In genomic region chr1:22629011-22629410, GRCm38 (mm10) we compare ENCODE assay signal across 26 mouse cellular contexts.
DNase-seq lines count a peak whose midpoint lies in the region; ATAC-seq and TF ChIP-seq lines count a peak whose summit lies in the region.
"Had no signal": no experiment of that assay in that cellular context is flagged by ENCODE, and none has a peak within 500 bp of the region (broad histone marks: within the 10 kb centered on the region; RNA-seq: fewer than 3 reads in every experiment).

No protein-coding gene starts in this region.

- peak; percentile 20; the same call in 1 of the 2 replicates for ATAC-seq in forebrain, embryonic 14.5 days
- no peak for ATAC-seq in forebrain, postnatal 0 days
- peak; percentile 56 for ATAC-seq in midbrain, embryonic 13.5 days
- no peak for ATAC-seq in midbrain, embryonic 11.5 days (ENCODE audit: low FRiP score)
- peak; percentile 43 for ATAC-seq in midbrain, embryonic 16.5 days
- ATAC-seq: activated CD4-positive, CD25-positive, alpha-beta regulatory T cell, adult 4 months; CD4-positive, CD25-positive, alpha-beta regulatory T cell, adult 4 months; forebrain, embryonic 15.5 days; Patski had no signal

- no peak overlapping the region for H3K4me2 ChIP-seq in forebrain, embryonic 14.5 days (ENCODE audit: low read length)
- no peak overlapping the region for H3K4me2 ChIP-seq in forebrain, postnatal 0 days (ENCODE audit: low read depth)
- no peak overlapping the region for H3K4me2 ChIP-seq in midbrain, embryonic 13.5 days (replicated peaks)
- H3K4me2 ChIP-seq in midbrain, embryonic 11.5 days, result no peak overlapping the region
- no peak overlapping the region for H3K4me2 ChIP-seq in midbrain, embryonic 16.5 days (ENCODE audit: low read length)
- H3K4me2 ChIP-seq: embryonic facial prominence, embryonic 13.5 days; embryonic facial prominence, embryonic 15.5 days; forebrain, embryonic 15.5 days had no signal

- TF ChIP-seq POLR2A in cerebellum, adult 2 months (IDR thresholded peaks at IDR 0.05; ENCODE audit: borderline replicate concordance, insufficient read depth, low read length), result no peak

- no peak overlapping the region for H3K4me3 ChIP-seq in cerebellum, adult 2 months (replicated peaks; ENCODE audit: insufficient read depth, low read depth, low read length)
- H3K4me3 ChIP-seq in forebrain, embryonic 14.5 days (ENCODE audit: low read depth, low read length), result no peak overlapping the region
- no peak overlapping the region for H3K4me3 ChIP-seq in forebrain, postnatal 0 days (ENCODE audit: low read depth, low read length)
- H3K4me3 ChIP-seq in midbrain, embryonic 13.5 days (replicated peaks), result no peak overlapping the region
- no peak overlapping the region for H3K4me3 ChIP-seq in midbrain, embryonic 11.5 days (ENCODE audit: low read depth, low read length)
- H3K4me3 ChIP-seq in midbrain, embryonic 16.5 days (ENCODE audit: low read depth, low read length), result no peak overlapping the region
- H3K4me3 ChIP-seq in midbrain, embryonic 10.5 days, result no peak overlapping the region
- H3K4me3 ChIP-seq: embryonic facial prominence, embryonic 13.5 days; embryonic facial prominence, embryonic 15.5 days; erythroblast, embryonic 14.5 days; forebrain, embryonic 15.5 days had no signal

- peak overlapping the region; percentile 67; the same call in 1 of the 2 replicates for H3K27ac ChIP-seq in cerebellum, adult 2 months (ENCODE audit: insufficient read depth, low read length)
- H3K27ac ChIP-seq in forebrain, embryonic 14.5 days (ENCODE audit: low read depth, low read length), result no peak overlapping the region
- H3K27ac ChIP-seq in forebrain, postnatal 0 days (ENCODE audit: low read depth, low read length), result no peak overlapping the region
- H3K27ac ChIP-seq in midbrain, embryonic 13.5 days, result no peak overlapping the region
- H3K27ac ChIP-seq in midbrain, embryonic 11.5 days (ENCODE audit: low read depth, low read length), result no peak overlapping the region
- H3K27ac ChIP-seq in midbrain, embryonic 16.5 days (ENCODE audit: low read length), result no peak overlapping the region
- no peak overlapping the region for H3K27ac ChIP-seq in midbrain, embryonic 10.5 days (replicated peaks)
- H3K27ac ChIP-seq: embryonic facial prominence, embryonic 13.5 days; embryonic facial prominence, embryonic 15.5 days; forebrain, embryonic 15.5 days had no signal

- no peaks in the 10 kb centered on the region for H3K27me3 ChIP-seq in cerebellum, adult 2 months (ENCODE audit: control insufficient read depth, insufficient read depth, low read length)
- no peaks in the 10 kb centered on the region for H3K27me3 ChIP-seq in forebrain, embryonic 14.5 days (replicated peaks; ENCODE audit: control insufficient read depth, insufficient read depth, low read length)
- no peaks in the 10 kb centered on the region for H3K27me3 ChIP-seq in forebrain, postnatal 0 days (ENCODE audit: insufficient read depth, low read length)
- H3K27me3 ChIP-seq in midbrain, embryonic 13.5 days, result no peaks in the 10 kb centered on the region
- H3K27me3 ChIP-seq in midbrain, embryonic 11.5 days (ENCODE audit: control insufficient read depth, insufficient read depth, low read length), result no peaks in the 10 kb centered on the region
- H3K27me3 ChIP-seq in midbrain, embryonic 16.5 days (ENCODE audit: control insufficient read depth, insufficient read depth, low read depth, low read length), result no peaks in the 10 kb centered on the region
- no peaks in the 10 kb centered on the region for H3K27me3 ChIP-seq in midbrain, embryonic 10.5 days (ENCODE audit: low read depth, poor library complexity, severe bottlenecking)
- H3K27me3 ChIP-seq: CH12.LX; embryonic facial prominence, embryonic 13.5 days; embryonic facial prominence, embryonic 15.5 days; forebrain, embryonic 15.5 days; Patski had no signal

- WGBS in cerebellum, adult 2 months, result 59% methylated on average over 8 of the region's 8 CpGs
- WGBS in forebrain, embryonic 14.5 days, result 44% methylated on average over 8 of the region's 8 CpGs
- 39% methylated on average over 8 of the region's 8 CpGs for WGBS in forebrain, postnatal 0 days
- 66% methylated on average over 8 of the region's 8 CpGs for WGBS in midbrain, embryonic 13.5 days
- WGBS in midbrain, embryonic 11.5 days, result 80% methylated on average over 8 of the region's 8 CpGs
- WGBS in midbrain, embryonic 16.5 days, result 54% methylated on average over 8 of the region's 8 CpGs
- 84% methylated on average over 8 of the region's 8 CpGs for WGBS in midbrain, embryonic 10.5 days

- H3K4me1 ChIP-seq in cerebellum, adult 2 months (ENCODE audit: control insufficient read depth, insufficient read depth, low read length), result peaks cover 13% of the 10 kb centered on the region
- H3K4me1 ChIP-seq in forebrain, embryonic 14.5 days (ENCODE audit: control insufficient read depth, insufficient read depth, low read length), result no peaks in the 10 kb centered on the region
- H3K4me1 ChIP-seq in forebrain, postnatal 0 days (ENCODE audit: insufficient read depth), result no peaks in the 10 kb centered on the region
- H3K4me1 ChIP-seq in midbrain, embryonic 13.5 days (replicated peaks), result peaks cover 5% of the 10 kb centered on the region; the same call in 1 of the 2 replicates
- no peaks in the 10 kb centered on the region for H3K4me1 ChIP-seq in midbrain, embryonic 11.5 days (ENCODE audit: control insufficient read depth, insufficient read depth, low read length)
- peaks cover 3% of the 10 kb centered on the region; the same call in 1 of the 2 replicates for H3K4me1 ChIP-seq in midbrain, embryonic 16.5 days (ENCODE audit: control insufficient read depth, insufficient read depth, low read length)
- H3K4me1 ChIP-seq in midbrain, embryonic 10.5 days, result no peaks in the 10 kb centered on the region
- H3K4me1 ChIP-seq: embryonic facial prominence, embryonic 13.5 days; embryonic facial prominence, embryonic 15.5 days; forebrain, embryonic 15.5 days had no signal

- DNase-seq in cerebellum, adult 2 months, result no peak
- DNase-seq in cerebellum, adult 8-10 months, result no peak
- DNase-seq in forebrain, embryonic 14.5 days (ENCODE audit: low spot score), result no peak
- no peak for DNase-seq in forebrain, postnatal 0 days
- DNase-seq in midbrain, embryonic 11.5 days (ENCODE audit: low spot score, missing footprints), result no peak
- DNase-seq in midbrain, embryonic 10.5 days (ENCODE audit: low spot score), result no peak
- DNase-seq: adrenal gland, adult 8-10 months; adrenal gland, postnatal 14 days; adrenal gland, postnatal 36 days; B cell, adult 2 months; cerebellum, adult 11 months; cerebellum, adult 9-11 months; cerebellum, postnatal 14 days; cerebellum, postnatal 36 days; embryo, embryonic 11 days had no signal

- no peak overlapping the region for H3K9ac ChIP-seq in forebrain, embryonic 14.5 days (ENCODE audit: low read length)
- no peak overlapping the region for H3K9ac ChIP-seq in forebrain, postnatal 0 days
- no peak overlapping the region for H3K9ac ChIP-seq in midbrain, embryonic 13.5 days (replicated peaks)
- H3K9ac ChIP-seq in midbrain, embryonic 11.5 days (ENCODE audit: low read length), result no peak overlapping the region
- H3K9ac ChIP-seq in midbrain, embryonic 16.5 days (ENCODE audit: low read depth, low read length), result no peak overlapping the region
- H3K9ac ChIP-seq: embryonic facial prominence, embryonic 13.5 days; embryonic facial prominence, embryonic 15.5 days; forebrain, embryonic 15.5 days had no signal

- H3K9me3 ChIP-seq in forebrain, embryonic 14.5 days (replicated peaks; ENCODE audit: control insufficient read depth, low read length), result no peaks in the 10 kb centered on the region
- H3K9me3 ChIP-seq in forebrain, postnatal 0 days (ENCODE audit: low read length), result no peaks in the 10 kb centered on the region
- H3K9me3 ChIP-seq in midbrain, embryonic 13.5 days, result no peaks in the 10 kb centered on the region
- H3K9me3 ChIP-seq in midbrain, embryonic 11.5 days (ENCODE audit: control insufficient read depth, low read length), result no peaks in the 10 kb centered on the region
- H3K9me3 ChIP-seq in midbrain, embryonic 16.5 days (replicated peaks; ENCODE audit: control insufficient read depth, low read length, poor library complexity, severe bottlenecking), result no peaks in the 10 kb centered on the region
- no peaks in the 10 kb centered on the region for H3K9me3 ChIP-seq in midbrain, embryonic 10.5 days (replicated peaks)
- H3K9me3 ChIP-seq: embryonic facial prominence, embryonic 13.5 days; embryonic facial prominence, embryonic 15.5 days; forebrain, embryonic 15.5 days; G1E had no signal

- no peak for TF ChIP-seq CTCF in cerebellum, adult 2 months (IDR thresholded peaks at IDR 0.05; ENCODE audit: borderline replicate concordance, insufficient read depth, low read depth, low read length)
- no peak for TF ChIP-seq CTCF in forebrain, postnatal 0 days (IDR thresholded peaks at IDR 0.05; ENCODE audit: low read depth)

- no peaks in the 10 kb centered on the region for H3K36me3 ChIP-seq in forebrain, embryonic 14.5 days (ENCODE audit: control insufficient read depth, insufficient read depth, low read length)
- no peaks in the 10 kb centered on the region for H3K36me3 ChIP-seq in forebrain, postnatal 0 days (ENCODE audit: insufficient read depth)
- no peaks in the 10 kb centered on the region for H3K36me3 ChIP-seq in midbrain, embryonic 13.5 days
- H3K36me3 ChIP-seq in midbrain, embryonic 11.5 days (ENCODE audit: control insufficient read depth, insufficient read depth, low read length), result no peaks in the 10 kb centered on the region
- no peaks in the 10 kb centered on the region for H3K36me3 ChIP-seq in midbrain, embryonic 16.5 days (ENCODE audit: control insufficient read depth, insufficient read depth, low read length)
- H3K36me3 ChIP-seq in midbrain, embryonic 10.5 days, result no peaks in the 10 kb centered on the region
- H3K36me3 ChIP-seq: embryonic facial prominence, embryonic 13.5 days; embryonic facial prominence, embryonic 15.5 days; forebrain, embryonic 15.5 days; G1E had no signal

Comparison
In these comparisons a context has a peak if more than half of its experiments do, and no peak if none do; other contexts are left out.
1. ATAC-seq: peak in forebrain, embryonic 14.5 days (single experiment), midbrain, embryonic 13.5 days (single experiment) and midbrain, embryonic 16.5 days (single experiment); none in forebrain, postnatal 0 days (single experiment) and midbrain, embryonic 11.5 days (single experiment).